12 mouse cellular contexts compared by ENCODE assay signal in the genomic region with DNA sequence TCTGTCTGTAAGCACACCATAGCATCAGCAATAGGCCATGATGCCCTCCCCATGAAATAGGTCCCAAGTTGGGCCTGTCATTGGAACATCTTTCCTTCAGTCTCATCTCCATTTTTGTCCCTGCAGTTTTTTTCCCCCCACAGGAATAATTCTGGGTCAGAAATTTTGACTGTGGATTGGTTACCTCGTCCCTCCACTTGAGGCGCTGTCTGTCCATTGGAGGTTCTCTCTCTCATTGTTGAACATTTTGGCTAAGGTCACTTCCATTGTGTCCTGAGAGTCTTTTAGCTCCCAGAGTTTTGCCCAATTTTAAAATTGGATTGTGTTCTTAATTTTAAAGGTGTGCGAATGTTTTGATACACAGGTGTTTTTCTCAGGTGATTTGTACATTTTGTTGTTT. TPM values are rescaled to one million over a fixed set of nuclear protein-coding genes. Genes with fewer than 3 reads are reported as not detected.
DNase-seq lines count a peak whose midpoint lies in the region; ATAC-seq and TF ChIP-seq lines count a peak whose summit lies in the region.
"Had no signal": no experiment of that assay in that cellular context is flagged by ENCODE, and none has a peak within 500 bp of the region (broad histone marks: within the 10 kb centered on the region; RNA-seq: fewer than 3 reads in every experiment).

No protein-coding gene starts in this region.

- no peak for TF ChIP-seq CTCF in thymus, adult 2 months (IDR thresholded peaks at IDR 0.05; ENCODE audit: borderline replicate concordance, control insufficient read depth, extremely low read depth, insufficient read depth, low read length, poor library complexity)

- no peak overlapping the region for H3K4me3 ChIP-seq in thymus, adult 2 months (ENCODE audit: control insufficient read depth, insufficient read depth, low read length)
- H3K4me3 ChIP-seq: embryonic facial prominence, embryonic 13.5 days; neural tube, embryonic 13.5 days had no signal

- no peak for TF ChIP-seq POLR2A in thymus, adult 2 months (IDR thresholded peaks at IDR 0.05; ENCODE audit: control insufficient read depth, extremely low read depth, insufficient read depth, low read length, poor library complexity)

- ATAC-seq in CD4-positive, CD25-positive, alpha-beta regulatory T cell, adult 4 months = no peak
- ATAC-seq: forebrain, embryonic 16.5 days had no signal

- H3K27me3 ChIP-seq in thymus, adult 2 months (ENCODE audit: control insufficient read depth, insufficient read depth, low read length) = no peaks in the 10 kb centered on the region
- H3K27me3 ChIP-seq: embryonic facial prominence, embryonic 13.5 days; neural tube, embryonic 13.5 days had no signal

- no peak overlapping the region for H3K27ac ChIP-seq in thymus, adult 2 months (ENCODE audit: control insufficient read depth, insufficient read depth, low read length)
- H3K27ac ChIP-seq: embryonic facial prominence, embryonic 13.5 days; neural tube, embryonic 13.5 days had no signal

- H3K36me3 ChIP-seq in thymus, adult 2 months (ENCODE audit: control insufficient read depth, insufficient read depth, low read length) = peaks cover 9% of the 10 kb centered on the region

- no peaks in the 10 kb centered on the region for H3K4me1 ChIP-seq in thymus, adult 2 months (replicated peaks; ENCODE audit: control insufficient read depth, insufficient read depth, low read length)
- H3K4me1 ChIP-seq: embryonic facial prominence, embryonic 13.5 days; neural tube, embryonic 13.5 days had no signal

- 98% methylated on average over 3 of the region's 3 CpGs for WGBS in thymus, adult 2 months

- DNase-seq in CD4-positive, CD25-positive, alpha-beta regulatory T cell, adult 2 months (ENCODE audit: low read depth, low spot score) = peak; percentile 16
- DNase-seq in kidney, postnatal 4 days = peak; percentile 11 to 29
- no peak for DNase-seq in kidney, adult 18-20 months
- peak; percentile 16 for DNase-seq in thymus, adult 2 months
- no peak for DNase-seq in thymus, postnatal 0 days (ENCODE audit: low spot score)
- DNase-seq in thymus, postnatal 36 days = peak; percentile 12 to 13
- DNase-seq in cerebellum, postnatal 4 days (ENCODE audit: low spot score in 2 of 2) = no peak
- DNase-seq: left cerebral cortex, postnatal 4 days had no signal

RNA-seq across cellular contexts. Expression of gene Nbeal1, which starts 16.4 kb away (rescaled TPM):
- 1 to 10 TPM; 7.4 to 8.0 TPM for polyA plus RNA-seq in CD4-positive, CD25-positive, alpha-beta regulatory T cell, adult 4 months (2017; shearing (Covaris generic))
- polyA plus RNA-seq in thymus, adult 2 months (2012; rRNA removed) = 1.3 and 1.7 TPM in 2 replicates
- 4.4 and 5.7 TPM in 2 replicates for polyA plus RNA-seq in thymus, postnatal 0 days (2015; fragmentation: Nextera tagmentation; extraction: Ambion mirVana)

Comparison
In these comparisons a context has a peak if more than half of its experiments do, and no peak if none do; other contexts are left out.
1. DNase-seq: peak in CD4-positive, CD25-positive, alpha-beta regulatory T cell, adult 2 months (single experiment), kidney, postnatal 4 days (2 of 2), thymus, adult 2 months (single experiment) and thymus, postnatal 36 days (2 of 2); none in kidney, adult 18-20 months (single experiment), thymus, postnatal 0 days (single experiment) and cerebellum, postnatal 4 days (0 of 2).